Mouse (Mus musculus) thymus, postnatal 0 days (tissue): ENCODE results near the gene Akip1. TPM values are rescaled to one million over a fixed set of nuclear protein-coding genes. Genes with fewer than 3 reads are reported as not detected.

Experiments used
- DNase-seq: peaks from one replicate; pipeline ENCODE4 v3.0.0-alpha.2; 2015; ENCODE audit warnings: low spot score
- polyA plus RNA-seq: library from polyadenylated mRNA; unstranded; fragments of >200 nt; fragmentation: Nextera tagmentation; extraction: Ambion mirVana; gene quantifications from 2 replicates; pipeline ENCODE4 v1.2.1, GENCODE M21; 2015

Gene Akip1
- 44.6 and 47.5 TPM in 2 replicates for polyA plus RNA-seq

DNA sequence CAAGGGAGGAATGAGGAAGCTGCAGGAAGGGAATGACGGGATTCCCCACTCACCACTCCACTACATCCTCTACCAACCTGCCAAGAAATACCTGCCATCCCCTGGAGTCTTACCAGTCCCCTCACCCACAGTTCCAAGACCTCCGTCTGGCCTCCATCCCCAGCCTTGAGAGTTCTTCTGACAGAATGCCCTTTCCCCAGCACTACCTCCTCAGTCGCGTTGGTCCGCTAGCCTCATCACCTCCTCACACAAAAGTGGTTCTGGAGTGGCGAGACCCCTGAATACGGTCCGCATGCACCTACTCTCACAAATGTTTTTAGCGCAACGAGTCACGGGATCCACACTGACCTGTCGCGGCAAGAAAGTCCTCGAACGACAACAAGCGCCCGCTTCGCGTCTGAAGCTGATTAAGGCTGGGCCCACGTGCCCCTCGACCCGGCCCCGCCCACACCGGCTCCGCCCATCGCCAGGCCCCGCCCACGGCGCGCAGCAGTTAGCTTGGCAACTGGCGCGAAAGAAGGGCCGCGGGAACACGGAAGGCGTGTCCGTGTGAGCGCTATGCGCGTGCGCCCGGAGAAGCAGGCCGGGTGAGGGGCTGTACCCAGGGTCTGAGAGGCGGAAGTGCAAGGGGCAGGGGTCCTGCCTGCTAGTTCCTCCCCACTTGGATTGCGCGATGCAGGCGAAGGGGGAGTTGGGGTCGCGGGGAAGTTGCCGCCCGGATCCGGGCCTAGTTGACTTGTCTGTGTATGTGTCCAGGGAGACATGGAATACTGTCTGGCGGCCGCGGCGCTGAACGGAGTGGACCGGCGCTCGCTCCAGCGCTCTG, at the start of gene Akip1, which contains the start of gene St5:
Akip1 (plus strand) TSS at position 501 of the 826 bp plus-strand sequence.
St5 (minus strand) TSS at position 416 of the 826 bp plus-strand sequence.
- DNase-seq = peak; percentile 94

GRCm38 (mm10) chr7:109654871-109655270, 48.6 kb upstream of the Akip1 start:
- no peak for DNase-seq

DNA sequence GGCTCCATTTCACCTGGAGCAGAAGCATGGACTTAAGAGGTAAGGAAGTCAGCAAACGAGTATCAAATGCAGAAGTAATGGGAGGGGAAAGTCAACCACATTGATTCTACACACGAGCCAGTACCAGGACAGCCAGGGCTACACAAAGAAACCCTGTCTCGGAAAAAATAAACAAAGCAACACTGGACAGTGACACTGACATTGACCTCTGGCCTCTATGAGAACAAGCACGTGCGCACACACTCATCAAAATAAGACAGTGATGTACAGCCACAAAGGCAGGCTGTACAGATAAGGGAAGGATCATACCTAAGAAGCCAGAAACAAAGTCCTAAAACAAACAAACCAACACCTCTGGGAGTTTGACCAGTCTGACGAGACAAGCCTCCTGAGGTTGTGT, 45.6 kb upstream of the Akip1 start:
- DNase-seq = no peak

GRCm38 (mm10) chr7:109659278-109659677, 44.2 kb upstream of the Akip1 start:
- no peak for DNase-seq

DNA sequence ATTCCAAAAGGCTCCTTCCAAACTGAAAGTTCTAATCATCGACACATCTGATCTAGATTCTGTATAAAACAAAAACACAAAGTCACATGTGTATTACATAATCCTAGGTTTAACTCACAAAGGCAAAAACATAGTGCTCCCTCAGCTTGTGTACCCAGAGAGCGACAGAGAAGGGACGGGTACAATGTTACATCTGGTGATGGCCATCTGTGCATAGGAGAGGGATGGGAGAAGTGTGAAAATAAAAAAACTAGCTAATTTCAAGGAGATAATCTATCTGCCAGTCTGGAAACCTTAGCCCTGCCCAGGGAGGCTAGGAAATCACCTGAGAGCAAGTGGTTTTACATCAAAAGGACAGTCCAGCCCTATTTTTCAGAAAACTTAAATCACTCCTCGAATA, 40.9 kb upstream of the Akip1 start:
- no peak for DNase-seq

GRCm38 (mm10) chr7:109666664-109667063, 36.8 kb upstream of the Akip1 start:
- no peak for DNase-seq

GRCm38 (mm10) chr7:109669426-109670170, 33.9 kb upstream of the Akip1 start:
- DNase-seq = no peak

DNA sequence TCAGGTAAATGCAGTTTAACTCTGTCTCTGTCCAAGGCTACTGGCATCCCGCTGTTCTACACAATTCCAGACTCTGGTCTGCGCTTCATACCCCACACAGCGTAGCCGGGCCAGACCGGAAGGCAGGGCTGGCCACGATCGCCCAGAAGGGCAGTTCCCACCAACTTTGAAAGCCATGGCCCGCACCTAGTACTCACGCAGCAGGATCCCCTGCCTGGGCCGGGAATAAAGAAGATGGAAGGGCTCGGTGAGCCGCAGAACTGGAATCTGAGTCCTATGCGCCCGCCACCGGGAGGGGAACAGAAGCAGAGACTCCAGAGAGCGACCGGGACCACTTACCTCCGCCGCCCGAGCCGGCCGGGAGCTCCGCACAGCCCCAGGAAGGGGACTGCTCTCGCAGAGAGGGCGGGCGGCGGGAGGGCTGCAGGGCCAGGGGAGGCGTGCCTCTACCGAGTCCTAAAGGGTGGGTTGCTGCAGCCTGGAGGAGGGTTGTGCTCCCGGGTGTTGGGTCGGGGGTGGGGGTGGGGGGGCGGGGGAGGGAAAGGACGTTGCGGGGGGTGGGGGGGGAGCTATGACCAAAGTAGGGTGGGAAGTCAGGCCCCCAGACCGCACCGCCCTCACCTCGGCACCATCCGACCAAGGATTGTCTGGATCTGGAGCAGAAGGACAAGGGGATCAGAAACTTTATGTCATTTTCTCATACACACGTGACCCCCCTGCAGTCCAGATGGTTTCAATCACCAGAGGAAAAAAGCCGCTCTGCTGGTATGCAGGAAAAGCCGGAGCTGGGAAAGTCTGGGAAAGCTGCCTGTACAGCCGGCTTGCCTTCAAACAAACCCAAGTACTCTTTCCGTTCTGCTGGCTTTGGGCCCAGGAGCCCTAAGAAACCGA, 31.7 kb upstream of the Akip1 start:
- peak; percentile 9 for DNase-seq

- DNase-seq = no peak
These were observed 28.4 kb upstream of the Akip1 start for GRCm38 (mm10) chr7:109674944-109675628.

GRCm38 (mm10) chr7:109680284-109680683, 23.2 kb upstream of the Akip1 start:
- no peak for DNase-seq

- no peak for DNase-seq
These were observed 22.6 kb upstream of the Akip1 start for GRCm38 (mm10) chr7:109680879-109681278.

- no peak for DNase-seq
These were observed 16.8 kb upstream of the Akip1 start for GRCm38 (mm10) chr7:109686585-109687128.

DNA sequence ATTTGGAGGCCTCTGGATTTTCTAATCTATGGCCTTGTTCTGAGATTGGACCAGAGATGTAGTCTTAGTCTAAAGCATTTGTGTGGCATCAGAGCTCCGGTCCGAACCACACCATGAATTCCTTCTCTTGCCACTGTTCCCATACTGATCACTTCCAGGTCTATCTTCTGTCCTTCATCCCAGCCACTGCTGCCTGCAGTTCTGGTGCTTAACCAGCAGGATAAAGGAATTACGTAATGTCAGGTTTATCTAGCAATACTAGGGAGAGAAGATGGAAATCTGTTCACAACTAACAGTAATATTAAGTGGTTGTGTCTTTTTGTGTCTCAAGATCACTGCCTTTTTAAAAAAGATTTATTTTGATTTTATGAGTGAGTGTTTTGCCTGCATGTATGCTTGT, 13.4 kb upstream of the Akip1 start:
- DNase-seq = no peak

DNA sequence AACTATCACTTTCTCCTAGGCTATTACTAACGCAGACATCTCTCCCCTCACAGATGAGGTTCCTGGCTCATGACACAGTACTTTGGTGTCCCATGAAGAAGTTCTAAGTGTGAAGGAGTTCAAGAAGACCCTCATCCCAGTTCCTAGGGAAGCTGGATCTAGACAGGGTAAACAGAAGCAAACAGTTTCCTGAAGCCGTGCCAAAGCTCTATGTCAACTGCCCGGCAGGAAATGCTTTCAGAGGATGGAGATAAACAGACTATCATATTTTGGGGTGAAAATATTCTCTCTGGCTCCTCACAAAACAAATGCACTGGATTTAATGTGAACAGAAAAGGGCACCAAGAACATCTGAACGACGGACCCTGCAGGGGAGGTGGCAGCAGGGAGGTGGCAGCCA, 12.5 kb upstream of the Akip1 start:
- DNase-seq = no peak

GRCm38 (mm10) chr7:109694576-109695338, 8.7 kb upstream of the Akip1 start:
- DNase-seq = no peak

DNA sequence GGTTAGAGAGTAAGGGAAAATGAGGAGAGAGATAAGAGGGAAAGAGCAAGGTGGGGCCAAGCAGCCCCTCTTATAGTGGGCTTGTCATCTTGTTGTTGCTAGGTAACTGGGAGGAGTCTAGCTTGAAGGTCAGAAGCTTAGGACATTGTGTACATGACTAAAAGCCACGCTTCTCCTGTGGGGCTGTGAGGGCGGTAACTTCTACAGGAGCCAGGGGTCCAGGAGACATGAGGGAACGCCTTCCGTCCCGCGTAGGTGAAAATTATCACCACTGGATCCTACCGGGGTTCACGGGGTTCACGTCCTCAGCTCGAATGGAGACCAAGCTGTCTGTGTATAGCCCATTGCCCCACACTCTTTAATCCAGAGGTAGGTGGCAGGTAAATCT, 8.2 kb upstream of the Akip1 start:
- no peak for DNase-seq

- DNase-seq = no peak
These were observed 3.3 kb upstream of the Akip1 start for GRCm38 (mm10) chr7:109700213-109700612.

- DNase-seq = no peak
These were observed 769 bp upstream of the Akip1 start for GRCm38 (mm10) chr7:109702721-109703120.

- peak; percentile 15 for DNase-seq
These were observed 507 bp downstream of the Akip1 start for GRCm38 (mm10) chr7:109704016-109704377.

DNA sequence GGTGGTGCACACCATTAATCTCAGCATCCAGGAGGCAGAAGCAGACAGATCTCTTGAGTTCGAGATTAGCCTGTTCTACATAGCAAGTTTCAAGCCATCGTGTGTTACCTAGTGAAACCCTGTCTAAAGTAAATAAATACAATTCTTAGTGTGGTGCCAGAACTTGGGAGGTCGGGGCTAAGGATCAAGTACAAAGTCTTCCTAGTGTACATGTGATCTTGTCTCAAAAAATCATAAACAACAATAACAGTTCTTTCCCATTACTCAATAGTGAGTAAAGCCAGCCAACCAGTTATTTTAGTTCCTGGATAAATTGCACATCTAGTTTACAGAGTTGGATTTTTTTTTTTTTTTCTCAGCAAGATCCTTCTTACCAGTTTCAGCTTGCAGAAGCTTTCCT, 971 bp downstream of the Akip1 start:
- no peak for DNase-seq
